Mouse (Mus musculus): ENCODE results near the gene Mars. TPM values are rescaled to one million over a fixed set of nuclear protein-coding genes. Genes with fewer than 3 reads are reported as not detected.

Mars gene
- polyA plus RNA-seq, 1 experiment from 2014 or later: 150 TPM

GRCm38 (mm10) chr10:127255625-127256345 is 55.8 kb downstream of the Mars start:
- peaks cover 47% of the 10 kb centered on the region for H3K27me3 ChIP-seq

DNA sequence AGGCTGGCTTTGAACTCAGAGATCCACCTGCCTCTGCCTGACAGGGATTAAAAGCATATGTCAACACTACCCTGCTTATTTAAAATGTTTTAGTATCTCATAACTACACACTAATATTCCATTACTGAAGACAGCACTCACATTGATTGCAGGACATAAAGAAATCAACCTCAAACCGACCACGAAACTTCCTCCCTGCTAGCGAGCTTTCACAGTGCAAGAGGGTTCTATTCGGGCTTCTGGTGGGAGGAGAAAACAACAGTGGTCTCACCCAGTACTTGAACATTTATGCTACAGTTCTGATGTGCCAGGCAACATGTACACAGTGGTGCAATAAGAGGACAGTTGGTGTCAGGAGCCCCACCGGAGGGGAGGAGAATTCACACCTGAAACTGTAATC is 60.8 kb downstream of the Mars start:
- Histone ChIP-seq H3K27me3 (0 out of 2 replicates have a peak, but pooled peaks cover 19% of the 10 kb centered on the region), H3K36me3 (no peaks in the 10 kb centered on the region), H3K4me3 (replicated peaks) (no peak overlapping the region), H3K4me1 (replicated peaks) (no peaks in the 10 kb centered on the region), H3K27ac (no peak overlapping the region), H3K9me3 (replicated peaks) (no peaks in the 10 kb centered on the region), H3K9ac (no peak overlapping the region), H3K4me2 (no peak overlapping the region)
- DNase-seq (no peak), ATAC-seq (ENCODE audit: low read depth) (no peak)
- 27% methylated on average over 5 of the region's 5 CpGs for WGBS (ENCODE audit: insufficient replicate concordance)

More at GRCm38 (mm10) chr10:127255625-127256345, 55.8 kb downstream of the Mars start:
- Histone ChIP-seq H3K4me1 (replicated peaks) (no peaks in the 10 kb centered on the region), H3K9ac (no peak overlapping the region), H3K27ac (no peak overlapping the region), H3K9me3 (replicated peaks) (no peaks in the 10 kb centered on the region), H3K4me2 (no peak overlapping the region), H3K4me3 (replicated peaks) (no peak overlapping the region), H3K36me3 (no peaks in the 10 kb centered on the region)
- ATAC-seq (ENCODE audit: low read depth): no peak
- WGBS (ENCODE audit: insufficient replicate concordance): 21% methylated on average over 14 of the region's 14 CpGs
- DNase-seq: peak; percentile 27

Other genes with a start within 250 kb of the Mars start
- 645 and 664 TPM in 2 replicates for gene Cdk4, start 248.3 kb downstream of the Mars start, polyA plus RNA-seq (2015; fragmentation: Nextera tagmentation; extraction: Ambion mirVana)
- 69.4 and 77.7 TPM in 2 replicates for gene Tspan31, start 241.5 kb downstream of the Mars start, polyA plus RNA-seq (2015; fragmentation: Nextera tagmentation; extraction: Ambion mirVana)
- 0.41 and 0.85 TPM in 2 replicates for gene Agap2, start 236.5 kb downstream of the Mars start, polyA plus RNA-seq (2015; fragmentation: Nextera tagmentation; extraction: Ambion mirVana)
- gene Os9, start 190.7 kb downstream of the Mars start, polyA plus RNA-seq (2015; fragmentation: Nextera tagmentation; extraction: Ambion mirVana): 45.6 and 49.0 TPM in 2 replicates
- 9.3 and 11.0 TPM in 2 replicates for gene B4galnt1, start 146.6 kb downstream of the Mars start, polyA plus RNA-seq (2015; fragmentation: Nextera tagmentation; extraction: Ambion mirVana)
- gene Slc26a10, start 131.1 kb downstream of the Mars start, polyA plus RNA-seq (2015; fragmentation: Nextera tagmentation; extraction: Ambion mirVana): 1.8 and 2.1 TPM in 2 replicates
- 8.1 and 8.2 TPM in 2 replicates for gene Arhgef25, start 121.7 kb downstream of the Mars start, polyA plus RNA-seq (2015; fragmentation: Nextera tagmentation; extraction: Ambion mirVana)
- 16.8 and 19.3 TPM in 2 replicates for gene Dtx3, start 116.1 kb downstream of the Mars start, polyA plus RNA-seq (2015; fragmentation: Nextera tagmentation; extraction: Ambion mirVana)
- gene Pip4k2c, start 100.2 kb downstream of the Mars start, polyA plus RNA-seq (2015; fragmentation: Nextera tagmentation; extraction: Ambion mirVana): 39.8 and 45.8 TPM in 2 replicates
- gene Kif5a, start 48.4 kb downstream of the Mars start, polyA plus RNA-seq (2015; fragmentation: Nextera tagmentation; extraction: Ambion mirVana): 0.02 and 0.14 TPM in 2 replicates
- gene Dctn2, start 45.4 kb downstream of the Mars start, polyA plus RNA-seq (2015; fragmentation: Nextera tagmentation; extraction: Ambion mirVana): 80.0 and 80.1 TPM in 2 replicates
- gene Mbd6, start 22.8 kb downstream of the Mars start, polyA plus RNA-seq (2015; fragmentation: Nextera tagmentation; extraction: Ambion mirVana): 5.9 and 6.5 TPM in 2 replicates
- 14.0 and 15.1 TPM in 2 replicates for gene Arhgap9, start 10.2 kb upstream of the Mars start, polyA plus RNA-seq (2015; fragmentation: Nextera tagmentation; extraction: Ambion mirVana)
- gene Gli1, start 30.2 kb upstream of the Mars start, polyA plus RNA-seq (2015; fragmentation: Nextera tagmentation; extraction: Ambion mirVana): 0.21 and 0.31 TPM in 2 replicates
- 0.32 and 0.38 TPM in 2 replicates for gene Inhbe, start 42.6 kb upstream of the Mars start, polyA plus RNA-seq (2015; fragmentation: Nextera tagmentation; extraction: Ambion mirVana)
- gene Inhbc, start 58.6 kb upstream of the Mars start, polyA plus RNA-seq (2015; fragmentation: Nextera tagmentation; extraction: Ambion mirVana): 1.6 and 2.0 TPM in 2 replicates
- gene R3hdm2, start 68.5 kb upstream of the Mars start, polyA plus RNA-seq (2015; fragmentation: Nextera tagmentation; extraction: Ambion mirVana): 14.4 and 15.3 TPM in 2 replicates
- gene Stac3, start 189.9 kb upstream of the Mars start, polyA plus RNA-seq (2015; fragmentation: Nextera tagmentation; extraction: Ambion mirVana): 0.17 and 0.47 TPM in 2 replicates
- 1.9 and 2.8 TPM in 2 replicates for gene Ndufa4l2, start 203.2 kb upstream of the Mars start, polyA plus RNA-seq (2015; fragmentation: Nextera tagmentation; extraction: Ambion mirVana)
- 133 and 142 TPM in 2 replicates for gene Shmt2, start 210.7 kb upstream of the Mars start, polyA plus RNA-seq (2015; fragmentation: Nextera tagmentation; extraction: Ambion mirVana)
- 0.13 TPM in 2 replicates for gene Nxph4, start 222.8 kb upstream of the Mars start, polyA plus RNA-seq (2015; fragmentation: Nextera tagmentation; extraction: Ambion mirVana)